Mouse (Mus musculus) B cell, adult 2 months (primary cell): Measurements from ENCODE around the gene Psmd9.
A peak's percentile ranks its signal among the peaks of the same experiment; 100 is the strongest.

ENCODE experiments used
- DNase-seq, 2 experiments: peaks; one replicate each; pipeline ENCODE4 v3.0.0; 2022

Psmd9 gene

GRCm38 (mm10) chr5:123169284-123169683, at the start of gene Psmd9:
TSS of gene Psmd9 (plus strand) at chr5:123169413.
- DNase-seq = no peak

- DNase-seq = no peak
Observed at GRCm38 (mm10) chr5:123120624-123121215, 48.5 kb upstream of the Psmd9 start.

GRCm38 (mm10) chr5:123122181-123122580, 47.0 kb upstream of the Psmd9 start:
- DNase-seq = peak; percentile 66 to 69

GRCm38 (mm10) chr5:123125105-123125504, 44.1 kb upstream of the Psmd9 start:
- DNase-seq = no peak

- DNase-seq = peak; percentile 79 to 81
Observed at GRCm38 (mm10) chr5:123125638-123126406, 43.4 kb upstream of the Psmd9 start.

- DNase-seq = no peak
Observed at GRCm38 (mm10) chr5:123127031-123127430, 42.2 kb upstream of the Psmd9 start.

GRCm38 (mm10) chr5:123128426-123129169, 40.6 kb upstream of the Psmd9 start:
- DNase-seq = peak; percentile 90 to 92

GRCm38 (mm10) chr5:123129170-123129757, 39.9 kb upstream of the Psmd9 start:
- no peak for DNase-seq

- no peak for DNase-seq
Observed at GRCm38 (mm10) chr5:123130030-123130813, 39.0 kb upstream of the Psmd9 start.

GRCm38 (mm10) chr5:123130814-123131148, 38.4 kb upstream of the Psmd9 start:
- DNase-seq = no peak

GRCm38 (mm10) chr5:123132308-123133071, 36.7 kb upstream of the Psmd9 start, which contains the start of gene Rhof:
TSS of gene Rhof (minus strand) at chr5:123132692.
- DNase-seq = peak; percentile 94 to 95

- DNase-seq = peak; percentile 93 to 94
Observed at GRCm38 (mm10) chr5:123133083-123133783, 36.0 kb upstream of the Psmd9 start.

- DNase-seq = no peak
Observed at GRCm38 (mm10) chr5:123133784-123134143, 35.4 kb upstream of the Psmd9 start.

GRCm38 (mm10) chr5:123134186-123134874, 34.9 kb upstream of the Psmd9 start:
- no peak for DNase-seq

GRCm38 (mm10) chr5:123134875-123135382, 34.3 kb upstream of the Psmd9 start:
- DNase-seq = no peak

- DNase-seq = no peak
Observed at GRCm38 (mm10) chr5:123135471-123136360, 33.5 kb upstream of the Psmd9 start.

- DNase-seq = peak; percentile 51 to 55
Observed at GRCm38 (mm10) chr5:123136361-123137043, 32.7 kb upstream of the Psmd9 start.
